Mouse (Mus musculus) liver, embryonic 13.5 days (tissue): ENCODE measurements around the gene Bcl2. TPM values are rescaled to one million over a fixed set of nuclear protein-coding genes. Genes with fewer than 3 reads are reported as not detected.

Experiments used
- ATAC-seq: fragments of 200-750 bp; cut with Nextera tagmentation; 2 replicates; pipeline ENCODE4 v1.8.0; 2017; ENCODE audit warnings: low read depth, mild to moderate bottlenecking, moderate number of reproducible peaks, moderate library complexity
- DNase-seq: peaks from one replicate; pipeline ENCODE4 v3.0.0; 2022
- H3K27ac ChIP-seq: fragments of 300-500 bp; sonication (generic); 2 replicates; pipeline ENCODE4 v1.5.1; 2015; ENCODE audit warnings: moderate library complexity, mild to moderate bottlenecking, inconsistent platforms
- H3K27me3 ChIP-seq: fragments of 300-500 bp; sonication (generic); 2 replicates; pipeline ENCODE4 v1.6.1; 2015; ENCODE audit warnings: mild to moderate bottlenecking, inconsistent platforms
- H3K36me3 ChIP-seq: fragments of 300-500 bp; sonication (generic); 2 replicates; pipeline ENCODE4 v1.6.1; 2015; ENCODE audit warnings: mild to moderate bottlenecking, inconsistent platforms
- H3K4me1 ChIP-seq: fragments of 300-500 bp; sonication (generic); replicated peaks from 2 replicates; pipeline ENCODE4 v1.6.1; 2015; ENCODE audit warnings: inconsistent platforms
- H3K4me2 ChIP-seq: fragments of 300-500 bp; sonication (generic); 2 replicates; pipeline ENCODE4 v1.6.1; 2015; ENCODE audit warnings: inconsistent platforms, mild to moderate bottlenecking, moderate library complexity
- H3K4me3 ChIP-seq: fragments of 300-500 bp; sonication (generic); replicated peaks from 2 replicates; pipeline ENCODE4 v1.5.1; 2015; ENCODE audit warnings: mild to moderate bottlenecking, inconsistent platforms
- H3K9ac ChIP-seq: fragments of 300-500 bp; sonication (generic); 2 replicates; pipeline ENCODE4 v1.6.1; 2015; ENCODE audit warnings: mild to moderate bottlenecking, inconsistent platforms
- H3K9me3 ChIP-seq: fragments of 300-500 bp; sonication (generic); replicated peaks from 2 replicates; pipeline ENCODE4 v1.6.1; 2016; ENCODE audit warnings: inconsistent platforms
- WGBS: fragments of 180-500 bp; shearing (Covaris S2); methylation state at CpG from one replicate; pipeline ENCODE4 v1.1.7; 2015; ENCODE audit not compliant: insufficient replicate concordance; 5-methylcytosine and 5-hydroxymethylcytosine counted together
- polyA plus RNA-seq: library from polyadenylated mRNA; unstranded; fragments of >200 nt; fragmentation: Nextera tagmentation; extraction: Ambion mirVana; gene quantifications from 2 replicates; pipeline ENCODE4 v1.2.1, GENCODE M21; 2015

Gene Bcl2
- polyA plus RNA-seq, result 1.0 and 1.3 TPM in 2 replicates

- under 1% methylated on average over 81 of the region's 95 CpGs for WGBS
- peak; percentile 65 for ATAC-seq
These were observed at the start of gene Bcl2 for GRCm38 (mm10) chr1:106713621-106714529. Bcl2 (minus strand) TSS chr1:106714274.

GRCm38 (mm10) chr1:106760750-106761149 is 46.7 kb upstream of the Bcl2 start:
- DNase-seq (no peak), ATAC-seq (no peak)
- peaks cover 31% of the 10 kb centered on the region for H3K4me1 ChIP-seq
- 72% methylated on average over 3 of the region's 3 CpGs for WGBS
- no peak overlapping the region for H3K4me3 ChIP-seq
- H3K9ac ChIP-seq, result no peak overlapping the region
- H3K36me3 ChIP-seq, result peaks cover 3% of the 10 kb centered on the region; the same call in 1 of the 2 replicates
- no peaks in the 10 kb centered on the region for H3K9me3 ChIP-seq
- no peak overlapping the region for H3K27ac ChIP-seq
- H3K27me3 ChIP-seq, result no peaks in the 10 kb centered on the region
- H3K4me2 ChIP-seq, result peak overlapping the region; percentile 97

More at GRCm38 (mm10) chr1:106713621-106714529, at the start of gene Bcl2:
- Histone ChIP-seq H3K27me3 (peaks cover 43% of the 10 kb centered on the region), H3K4me3 (peak within 1 kb of the TSS; percentile 66), H3K9me3 (no peaks in the 10 kb centered on the region), H3K27ac (peak within 1 kb of the TSS; percentile 53), H3K4me1 (peaks cover 38% of the 10 kb centered on the region), H3K36me3 (no peaks in the 10 kb centered on the region), H3K9ac (peak within 1 kb of the TSS; percentile 72), H3K4me2 (peak within 1 kb of the TSS; percentile 81)
- no peak for DNase-seq

DNA sequence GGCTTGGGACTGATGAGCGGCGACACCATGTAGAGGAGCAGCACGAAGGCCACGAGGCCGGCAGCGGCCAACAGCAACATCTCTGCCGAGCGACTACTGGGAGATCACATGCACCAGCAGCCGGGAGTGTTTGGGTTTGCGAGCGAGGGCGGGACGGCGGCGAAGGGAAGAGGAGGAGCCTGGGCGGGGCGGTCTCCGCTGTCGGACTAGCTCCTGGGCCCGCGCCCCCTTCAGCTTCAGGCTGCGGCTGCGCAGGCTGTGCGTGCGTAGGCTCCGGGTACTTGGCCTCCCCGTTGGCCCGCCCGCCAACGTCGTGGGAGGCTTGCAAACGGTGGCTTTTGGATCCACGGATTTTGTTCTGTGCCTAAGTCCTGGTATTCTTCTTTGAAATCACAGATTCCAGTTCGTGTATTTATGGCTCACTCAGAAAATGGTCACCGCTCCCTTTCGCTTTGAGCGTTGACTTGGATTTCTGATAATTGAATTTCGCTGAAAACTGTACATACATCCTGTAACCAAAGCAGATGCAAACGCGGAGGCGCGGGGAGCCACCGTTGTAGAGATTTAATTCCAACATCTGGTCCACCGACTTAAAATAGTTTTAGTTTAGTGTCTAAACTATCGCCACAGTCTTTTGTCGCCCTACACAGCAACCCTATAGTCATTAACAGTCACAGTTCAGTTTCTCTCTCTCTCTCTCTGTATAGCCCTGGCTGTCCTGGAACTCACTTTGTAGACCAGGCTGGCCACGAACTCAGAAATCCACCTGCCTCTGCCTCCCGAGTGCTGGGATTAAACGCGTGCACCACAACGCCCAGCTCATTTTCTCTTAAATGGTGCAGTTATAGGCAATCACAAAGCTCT is 45.7 kb upstream of the Bcl2 start, which contains the start of gene Kdsr:
Gene Kdsr, minus strand, starts transcription at position 156 of the 864 bp plus-strand sequence.
- no peaks in the 10 kb centered on the region for H3K36me3 ChIP-seq
- H3K27ac ChIP-seq, result peak within 1 kb of the TSS; percentile 89
- WGBS, result 1% methylated on average over 51 of the region's 51 CpGs
- peak; percentile 93 for DNase-seq
- no peaks in the 10 kb centered on the region for H3K27me3 ChIP-seq
- H3K4me1 ChIP-seq, result peaks cover 31% of the 10 kb centered on the region
- ATAC-seq, result peak; percentile 98
- no peaks in the 10 kb centered on the region for H3K9me3 ChIP-seq
- H3K9ac ChIP-seq, result peak within 1 kb of the TSS; percentile 80
- H3K4me3 ChIP-seq, result peak within 1 kb of the TSS; percentile 74
- peak within 1 kb of the TSS; percentile 97 for H3K4me2 ChIP-seq

DNA sequence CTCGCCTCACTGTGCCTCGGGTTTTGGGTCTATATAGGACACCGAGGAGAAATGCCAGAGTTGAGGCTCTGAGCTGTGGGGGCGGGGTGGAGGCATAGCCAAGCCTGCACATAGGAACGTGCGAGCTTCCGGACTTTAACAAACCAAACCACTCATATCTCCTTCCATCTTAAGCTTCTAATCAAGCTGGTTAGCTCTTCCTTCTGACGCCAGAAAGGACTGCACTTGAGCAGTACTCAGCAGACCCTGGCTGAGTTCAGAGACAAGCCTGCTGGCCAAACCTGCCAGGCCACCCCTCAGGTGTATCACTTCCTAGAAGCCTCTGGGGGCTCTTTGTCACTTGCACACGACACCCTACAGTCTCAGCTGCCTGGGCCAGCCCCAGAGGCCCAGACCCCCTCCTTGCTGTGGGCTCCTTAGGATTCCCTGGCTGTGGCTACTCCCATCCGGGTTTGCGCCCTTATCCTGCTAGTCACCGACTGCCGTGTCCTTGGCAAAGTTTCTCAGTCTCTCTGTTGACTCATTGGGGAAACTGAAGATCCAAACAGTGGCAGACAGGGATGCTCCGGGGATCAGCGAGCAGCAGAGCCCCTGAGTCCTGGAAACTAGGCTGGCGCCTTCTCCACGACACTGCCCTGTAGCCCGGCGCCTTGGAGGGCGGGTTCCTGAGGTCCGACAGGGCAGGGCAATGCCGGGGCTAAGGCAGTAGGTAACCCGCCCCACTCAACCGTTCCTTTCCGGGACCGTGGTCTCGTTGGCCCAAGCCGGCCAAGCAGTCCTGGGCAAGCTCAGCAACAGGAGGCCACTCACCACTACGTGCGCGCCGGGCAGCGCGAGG is 44.9 kb upstream of the Bcl2 start:
- no peaks in the 10 kb centered on the region for H3K9me3 ChIP-seq
- H3K4me2 ChIP-seq, result peak overlapping the region; percentile 97
- peak overlapping the region; percentile 74 for H3K4me3 ChIP-seq
- peaks cover 31% of the 10 kb centered on the region for H3K4me1 ChIP-seq
- H3K27ac ChIP-seq, result peak overlapping the region; percentile 89
- WGBS, result under 1% methylated on average over 34 of the region's 34 CpGs
- no peaks in the 10 kb centered on the region for H3K27me3 ChIP-seq
- H3K36me3 ChIP-seq, result no peaks in the 10 kb centered on the region
- peak; percentile 20 for DNase-seq
- peak; percentile 73 for ATAC-seq
- peak overlapping the region; percentile 80 for H3K9ac ChIP-seq

GRCm38 (mm10) chr1:106756633-106757032 is 42.6 kb upstream of the Bcl2 start:
- no peak overlapping the region for H3K4me3 ChIP-seq
- no peaks in the 10 kb centered on the region for H3K27me3 ChIP-seq
- ATAC-seq (no peak), DNase-seq (no peak)
- peaks cover 31% of the 10 kb centered on the region for H3K4me1 ChIP-seq
- no peaks in the 10 kb centered on the region for H3K9me3 ChIP-seq
- H3K9ac ChIP-seq, result no peak overlapping the region; the same call in none of the 2 replicates
- no peaks in the 10 kb centered on the region for H3K36me3 ChIP-seq
- no peak overlapping the region for H3K4me2 ChIP-seq
- WGBS, result 40% methylated on average over 4 of the region's 4 CpGs
- no peak overlapping the region for H3K27ac ChIP-seq

DNA sequence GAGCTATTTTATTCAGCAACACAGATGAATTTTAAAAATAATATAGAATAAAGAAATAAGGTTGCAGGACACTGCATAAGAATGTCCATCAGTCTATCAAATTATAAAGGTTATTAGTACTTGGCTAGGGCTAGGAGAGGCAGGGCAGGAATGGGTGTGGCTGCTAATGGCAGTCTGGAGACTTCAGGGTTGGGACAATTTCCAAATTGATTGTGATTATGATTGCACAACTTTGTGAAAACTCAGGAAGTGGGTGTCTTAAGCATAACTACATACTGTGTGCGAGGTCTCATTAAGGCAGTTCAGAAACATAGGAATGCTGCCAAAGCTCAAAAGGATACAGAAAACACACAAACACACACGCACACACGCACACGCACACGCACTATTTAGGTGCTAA is 37.9 kb upstream of the Bcl2 start:
- peaks cover 7% of the 10 kb centered on the region for H3K4me1 ChIP-seq
- no peak overlapping the region for H3K9ac ChIP-seq
- no peak overlapping the region for H3K4me3 ChIP-seq
- ATAC-seq, result no peak
- H3K9me3 ChIP-seq, result no peaks in the 10 kb centered on the region
- H3K36me3 ChIP-seq, result peaks cover 7% of the 10 kb centered on the region
- 82% methylated on average over 5 of the region's 5 CpGs for WGBS
- no peaks in the 10 kb centered on the region for H3K27me3 ChIP-seq
- H3K4me2 ChIP-seq, result no peak overlapping the region
- H3K27ac ChIP-seq, result no peak overlapping the region
- DNase-seq, result no peak

- ATAC-seq, result no peak
- 83% methylated on average over 1 of the region's 1 CpGs for WGBS
- H3K4me3 ChIP-seq, result no peak overlapping the region
- H3K9ac ChIP-seq, result no peak overlapping the region
- no peaks in the 10 kb centered on the region for H3K4me1 ChIP-seq
- H3K36me3 ChIP-seq, result peaks cover 16% of the 10 kb centered on the region
- H3K27me3 ChIP-seq, result no peaks in the 10 kb centered on the region
- no peak overlapping the region for H3K27ac ChIP-seq
- no peaks in the 10 kb centered on the region for H3K9me3 ChIP-seq
- no peak for DNase-seq
- no peak overlapping the region for H3K4me2 ChIP-seq
These were observed 36.6 kb upstream of the Bcl2 start for GRCm38 (mm10) chr1:106750656-106751055.

GRCm38 (mm10) chr1:106748555-106749315 is 34.7 kb upstream of the Bcl2 start:
- 68% methylated on average over 6 of the region's 6 CpGs for WGBS
- ATAC-seq, result no peak
- DNase-seq, result no peak
- Histone ChIP-seq H3K27ac (no peak overlapping the region), H3K9me3 (no peaks in the 10 kb centered on the region), H3K4me2 (no peak overlapping the region), H3K4me1 (no peaks in the 10 kb centered on the region), H3K9ac (no peak overlapping the region), H3K36me3 (peaks cover 16% of the 10 kb centered on the region), H3K27me3 (no peaks in the 10 kb centered on the region), H3K4me3 (no peak overlapping the region)

DNA sequence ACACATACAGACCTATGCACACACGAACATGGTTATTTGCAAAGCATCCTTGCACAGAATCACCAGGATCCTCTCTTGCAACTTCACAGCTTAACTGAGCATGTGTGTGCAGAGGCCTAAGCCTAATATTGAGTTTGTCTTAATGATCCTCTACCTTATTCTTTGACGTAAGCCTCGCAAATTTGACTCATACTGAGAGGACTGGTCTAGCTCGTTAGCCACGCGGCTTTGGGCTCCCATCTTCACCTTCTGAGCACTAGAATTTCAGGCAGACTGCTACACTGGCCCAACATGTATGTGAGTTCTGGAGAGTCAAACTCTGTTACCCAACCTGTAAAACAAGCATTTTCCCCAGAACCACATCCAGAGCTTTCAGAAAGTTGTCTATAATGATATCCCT is 28.9 kb upstream of the Bcl2 start:
- no peaks in the 10 kb centered on the region for H3K4me1 ChIP-seq
- H3K27me3 ChIP-seq, result no peaks in the 10 kb centered on the region
- peaks cover 18% of the 10 kb centered on the region for H3K36me3 ChIP-seq
- no peak for DNase-seq
- no peak for ATAC-seq
- WGBS, result 83% methylated on average over 6 of the region's 6 CpGs
- no peaks in the 10 kb centered on the region for H3K9me3 ChIP-seq
- no peak overlapping the region for H3K27ac ChIP-seq
- no peak overlapping the region for H3K4me3 ChIP-seq
- H3K9ac ChIP-seq, result no peak overlapping the region
- H3K4me2 ChIP-seq, result no peak overlapping the region

DNA sequence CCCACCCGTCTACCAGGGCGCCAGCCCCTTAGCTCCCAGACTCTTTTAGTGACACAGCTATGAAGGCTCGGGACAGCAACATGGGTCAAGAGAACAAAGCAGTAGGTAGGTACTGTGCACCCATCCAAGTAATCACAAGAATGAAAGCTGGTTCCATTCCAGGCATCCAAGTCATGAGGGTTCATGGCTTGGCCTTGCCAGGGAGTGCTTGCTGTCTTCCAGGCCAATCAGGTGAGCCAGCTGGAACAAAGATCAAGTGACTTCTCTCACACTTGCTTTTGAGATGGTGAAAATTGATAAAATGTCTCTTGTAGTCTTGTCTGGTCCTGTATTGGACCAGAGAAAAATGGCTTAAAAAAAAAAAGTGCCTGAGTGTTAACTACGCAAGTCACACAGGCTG is 26.7 kb upstream of the Bcl2 start:
- H3K4me2 ChIP-seq, result no peak overlapping the region

More for the DNA sequence above, 26.7 kb upstream of the Bcl2 start:
- H3K9me3 ChIP-seq, result no peaks in the 10 kb centered on the region
- no peaks in the 10 kb centered on the region for H3K4me1 ChIP-seq
- H3K27me3 ChIP-seq, result no peaks in the 10 kb centered on the region
- no peak overlapping the region for H3K4me3 ChIP-seq
- WGBS, result 82% methylated on average over 4 of the region's 4 CpGs
- 0 out of 2 replicates have a peak, but pooled peaks cover 5% of the 10 kb centered on the region for H3K36me3 ChIP-seq
- H3K27ac ChIP-seq, result no peak overlapping the region
- ATAC-seq, result no peak
- no peak for DNase-seq
- H3K9ac ChIP-seq, result no peak overlapping the region
